Mouse (Mus musculus): ENCODE data around the gene Sipa1.

The Sipa1 gene

GRCm38 (mm10) chr19:5645280-5645679 lies 18.2 kb downstream of the Sipa1 start:
- DNase-seq (ENCODE audit: low spot score in 2 of 2), result no peak

GRCm38 (mm10) chr19:5641641-5642040 lies 21.9 kb downstream of the Sipa1 start:
- DNase-seq (ENCODE audit: low spot score in 2 of 2), result no peak

- no peak for DNase-seq (ENCODE audit: low spot score in 2 of 2)
Measured at GRCm38 (mm10) chr19:5641021-5641420, 22.5 kb downstream of the Sipa1 start.

- DNase-seq (ENCODE audit: low spot score in 2 of 2), result no peak
Measured at GRCm38 (mm10) chr19:5640339-5640738, 23.2 kb downstream of the Sipa1 start.

GRCm38 (mm10) chr19:5638416-5639005 lies 25.0 kb downstream of the Sipa1 start:
- no peak for DNase-seq (ENCODE audit: low spot score in 2 of 2)

- peak; percentile 77 to 80 for DNase-seq (ENCODE audit: low spot score in 2 of 2)
Measured at GRCm38 (mm10) chr19:5637069-5638047, 26.1 kb downstream of the Sipa1 start, which contains the start of gene Rela. Gene Rela (plus strand): TSS chr19:5637483.

- no peak for DNase-seq (ENCODE audit: low spot score in 2 of 2)
Measured at GRCm38 (mm10) chr19:5636571-5637041, 26.9 kb downstream of the Sipa1 start.

GRCm38 (mm10) chr19:5636036-5636570 lies 27.4 kb downstream of the Sipa1 start:
- no peak for DNase-seq (ENCODE audit: low spot score in 2 of 2)

- no peak for DNase-seq (ENCODE audit: low spot score in 2 of 2)
Measured at GRCm38 (mm10) chr19:5632120-5632519, 31.4 kb downstream of the Sipa1 start.

GRCm38 (mm10) chr19:5629907-5630306 lies 33.6 kb downstream of the Sipa1 start:
- DNase-seq (ENCODE audit: low spot score in 2 of 2), result no peak

- DNase-seq (ENCODE audit: low spot score in 2 of 2), result no peak
Measured at GRCm38 (mm10) chr19:5625311-5625710, 38.2 kb downstream of the Sipa1 start.

- no peak for DNase-seq (ENCODE audit: low spot score in 2 of 2)
Measured at GRCm38 (mm10) chr19:5621884-5622283, 41.6 kb downstream of the Sipa1 start.

- no peak for DNase-seq (ENCODE audit: low spot score in 2 of 2)
Measured at GRCm38 (mm10) chr19:5620007-5620406, 43.5 kb downstream of the Sipa1 start.

GRCm38 (mm10) chr19:5614953-5615352 lies 48.6 kb downstream of the Sipa1 start:
- no peak for DNase-seq (ENCODE audit: low spot score in 2 of 2)

GRCm38 (mm10) chr19:5612762-5613411 lies 50.6 kb downstream of the Sipa1 start:
- no peak for DNase-seq (ENCODE audit: low spot score in 2 of 2)

GRCm38 (mm10) chr19:5611973-5612372 lies 51.5 kb downstream of the Sipa1 start:
- DNase-seq (ENCODE audit: low spot score in 2 of 2), result no peak

- DNase-seq (ENCODE audit: low spot score in 2 of 2), result peak; percentile 84 to 87
Measured at GRCm38 (mm10) chr19:5609547-5610404, 53.7 kb downstream of the Sipa1 start, which contains the start of gene Kat5. Gene Kat5 (minus strand): TSS chr19:5610237.

- no peak for DNase-seq (ENCODE audit: low spot score in 2 of 2)
Measured at GRCm38 (mm10) chr19:5609171-5609546, 54.3 kb downstream of the Sipa1 start.

- no peak for DNase-seq (ENCODE audit: low spot score in 2 of 2)
Measured at GRCm38 (mm10) chr19:5608707-5609106, 54.8 kb downstream of the Sipa1 start.

GRCm38 (mm10) chr19:5607705-5608410 lies 55.6 kb downstream of the Sipa1 start:
- DNase-seq (ENCODE audit: low spot score in 2 of 2), result no peak
